Mouse (Mus musculus) kidney, embryonic 14.5 days (tissue): Measurements from ENCODE around the gene Serinc3. TPM values are rescaled to one million over a fixed set of nuclear protein-coding genes. Genes with fewer than 3 reads are reported as not detected.

Source experiments
- ATAC-seq: fragments of 200-750 bp; cut with Nextera tagmentation; 2 replicates; pipeline ENCODE4 v1.8.0; 2017; ENCODE audit warnings: moderate number of reproducible peaks, mild to moderate bottlenecking, moderate TSS enrichment, moderate library complexity; ENCODE audit not compliant: low FRiP score, low TSS enrichment
- H3K27ac ChIP-seq: fragments of 300-500 bp; sonication (generic); 2 replicates; pipeline ENCODE4 v1.5.1; 2014; ENCODE audit warnings: low read depth, mild to moderate bottlenecking, low read length, moderate library complexity, mixed read lengths
- H3K27me3 ChIP-seq: fragments of 300-500 bp; sonication (generic); 2 replicates; pipeline ENCODE4 v1.6.1; 2014; ENCODE audit warnings: mild to moderate bottlenecking, low read length; ENCODE audit not compliant: control insufficient read depth, insufficient read depth
- H3K36me3 ChIP-seq: fragments of 300-500 bp; sonication (generic); 2 replicates; pipeline ENCODE4 v1.6.1; 2014; ENCODE audit warnings: low read length, mixed read lengths; ENCODE audit not compliant: control insufficient read depth, insufficient read depth
- H3K4me1 ChIP-seq: fragments of 300-500 bp; sonication (generic); 2 replicates; pipeline ENCODE4 v1.6.1; 2014; ENCODE audit warnings: low read length, mixed read lengths; ENCODE audit not compliant: control insufficient read depth, insufficient read depth
- H3K4me2 ChIP-seq: fragments of 300-500 bp; sonication (generic); replicated peaks from 2 replicates; pipeline ENCODE4 v1.6.1; 2014; ENCODE audit warnings: low read depth, mild to moderate bottlenecking, low read length
- H3K4me3 ChIP-seq: fragments of 300-500 bp; sonication (generic); 2 replicates; pipeline ENCODE4 v1.5.1; 2014; ENCODE audit warnings: mild to moderate bottlenecking, low read length
- H3K9ac ChIP-seq: fragments of 300-500 bp; sonication (generic); 2 replicates; pipeline ENCODE4 v1.6.1; 2014; ENCODE audit warnings: low read depth, mild to moderate bottlenecking, low read length, moderate library complexity
- H3K9me3 ChIP-seq: fragments of 300-500 bp; sonication (generic); 2 replicates; pipeline ENCODE4 v1.6.1; 2016; ENCODE audit warnings: low read length; ENCODE audit not compliant: control insufficient read depth
- WGBS: fragments of 180-500 bp; shearing (Covaris S2); extraction: QIAGEN DNeasy Blood & Tissue Kit; methylation state at CpG from one replicate; pipeline ENCODE4 v1.1.7; 2014; 5-methylcytosine and 5-hydroxymethylcytosine counted together
- polyA plus RNA-seq: library from polyadenylated mRNA; unstranded; fragments of >200 nt; fragmentation: Nextera tagmentation; extraction: Ambion mirVana; gene quantifications from 2 replicates; pipeline ENCODE4 v1.2.1, GENCODE M21; 2014

Serinc3 gene
- polyA plus RNA-seq, 1 experiment from 2014 or later: 43.0 TPM

DNA sequence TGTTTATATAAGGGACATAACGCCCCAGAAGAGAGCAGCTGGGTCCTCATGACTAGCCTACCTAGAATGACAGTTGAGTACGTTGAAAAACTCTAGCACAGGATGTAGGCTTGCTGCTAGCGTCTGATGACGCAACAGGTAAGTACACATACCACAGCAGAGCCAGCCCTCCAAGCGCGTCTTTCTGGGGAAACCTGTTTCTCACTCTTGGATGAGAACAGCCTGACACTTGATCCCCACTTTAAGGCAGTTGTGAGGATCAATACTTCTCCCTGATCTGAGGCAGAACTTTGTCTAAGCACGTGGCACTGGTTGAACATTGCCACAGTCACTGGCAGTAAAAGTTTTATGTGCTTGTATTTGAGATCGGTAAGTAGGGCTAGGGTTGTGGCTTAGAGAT, 24.5 kb downstream of the Serinc3 start:
- no peaks in the 10 kb centered on the region for H3K9me3 ChIP-seq
- H3K27ac ChIP-seq: no peak overlapping the region
- H3K9ac ChIP-seq: no peak overlapping the region
- H3K36me3 ChIP-seq: peaks cover 79% of the 10 kb centered on the region
- no peak overlapping the region for H3K4me2 ChIP-seq
- 91% methylated on average over 8 of the region's 8 CpGs for WGBS
- no peaks in the 10 kb centered on the region for H3K4me1 ChIP-seq
- H3K4me3 ChIP-seq: no peak overlapping the region
- H3K27me3 ChIP-seq: no peaks in the 10 kb centered on the region
- no peak for ATAC-seq

DNA sequence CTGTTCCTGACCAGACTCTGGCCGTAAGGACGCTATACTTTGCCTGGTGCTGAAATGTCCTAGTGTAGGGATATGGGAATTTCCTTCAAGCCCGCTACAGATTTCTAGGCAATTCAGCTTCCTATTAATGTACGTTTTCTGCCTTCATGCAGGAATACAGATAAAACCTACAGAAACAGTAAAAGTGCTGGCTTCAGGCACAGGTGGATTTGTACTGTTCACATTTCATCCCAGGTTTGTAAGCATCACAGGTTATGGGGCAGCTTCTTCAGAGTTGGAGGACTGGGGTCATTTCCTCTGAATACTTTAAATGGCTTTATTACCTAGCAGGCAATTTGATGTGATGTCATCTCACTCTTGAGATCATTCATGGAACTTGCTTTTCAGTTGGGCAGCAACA, 27.1 kb downstream of the Serinc3 start:
- H3K27ac ChIP-seq: no peak overlapping the region
- H3K9ac ChIP-seq: no peak overlapping the region
- no peaks in the 10 kb centered on the region for H3K4me1 ChIP-seq
- no peaks in the 10 kb centered on the region for H3K27me3 ChIP-seq
- ATAC-seq: no peak
- 91% methylated on average over 4 of the region's 4 CpGs for WGBS
- H3K9me3 ChIP-seq: no peaks in the 10 kb centered on the region
- no peak overlapping the region for H3K4me3 ChIP-seq
- H3K36me3 ChIP-seq: peaks cover 80% of the 10 kb centered on the region
- no peak overlapping the region for H3K4me2 ChIP-seq

DNA sequence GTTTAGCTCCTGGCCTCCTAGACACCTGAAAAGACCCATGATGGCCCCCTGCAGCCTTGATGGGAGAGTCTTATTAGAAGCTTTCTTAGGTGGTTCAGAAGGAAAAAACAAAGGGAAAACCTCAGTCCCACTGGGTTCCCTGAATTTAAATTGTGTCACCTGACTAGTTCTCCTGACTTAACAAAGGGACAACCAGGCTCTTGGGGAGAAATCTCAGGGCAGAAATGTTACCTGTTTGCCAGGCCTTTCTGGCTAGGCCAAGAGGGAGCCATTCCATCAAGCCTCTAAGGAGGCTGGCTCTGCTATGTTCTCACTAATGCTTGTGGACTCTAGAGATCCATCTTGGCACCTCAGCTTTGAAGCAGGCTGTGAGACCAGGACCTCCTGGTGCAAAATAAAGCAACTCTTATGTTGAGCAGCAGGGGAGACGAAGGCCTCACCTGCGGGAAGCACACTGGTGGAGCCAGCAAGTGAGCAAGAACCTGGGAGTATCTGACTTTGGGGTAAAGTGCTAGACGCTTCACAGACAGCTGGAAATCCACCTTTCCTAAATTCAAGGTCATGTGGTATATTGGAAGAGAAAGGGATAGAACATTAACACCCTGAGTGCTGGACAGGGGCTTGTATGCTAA, 27.6 kb downstream of the Serinc3 start:
- Histone ChIP-seq H3K4me1 (no peaks in the 10 kb centered on the region), H3K9me3 (no peaks in the 10 kb centered on the region), H3K27me3 (no peaks in the 10 kb centered on the region), H3K36me3 (peaks cover 82% of the 10 kb centered on the region), H3K27ac (no peak overlapping the region), H3K4me2 (no peak overlapping the region), H3K9ac (no peak overlapping the region), H3K4me3 (no peak overlapping the region)
- no peak for ATAC-seq
- WGBS: 75% methylated on average over 3 of the region's 3 CpGs

DNA sequence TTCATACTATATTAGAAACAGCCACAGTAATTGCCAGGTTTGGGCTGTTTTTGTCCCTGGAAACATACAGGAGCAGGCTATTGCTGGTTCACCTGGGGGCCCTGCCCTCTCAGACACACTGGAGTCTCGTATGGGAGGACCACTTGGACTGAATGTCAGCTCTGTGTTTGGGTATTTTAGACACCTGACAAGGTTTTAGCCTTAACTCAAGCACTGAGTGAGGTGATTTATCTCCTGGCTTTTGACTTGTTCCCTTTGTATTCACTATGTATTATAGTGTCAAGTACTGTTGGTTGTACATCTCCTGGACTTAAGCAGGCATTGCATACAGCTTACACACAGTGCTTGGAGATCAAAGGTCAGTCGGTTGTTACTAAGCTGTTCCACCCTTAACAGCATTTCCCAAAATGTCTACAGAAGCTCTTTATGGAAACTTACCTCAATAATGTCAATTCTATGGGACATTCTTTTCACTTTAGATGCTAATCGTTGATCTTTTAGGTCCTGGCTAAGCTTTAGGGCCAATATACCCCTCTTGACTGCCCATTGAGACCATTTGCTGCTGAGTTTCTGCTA, 28.2 kb downstream of the Serinc3 start:
- WGBS: 82% methylated on average over 3 of the region's 3 CpGs
- H3K4me1 ChIP-seq: no peaks in the 10 kb centered on the region
- ATAC-seq: no peak
- H3K27ac ChIP-seq: no peak overlapping the region
- no peak overlapping the region for H3K4me3 ChIP-seq
- no peak overlapping the region for H3K9ac ChIP-seq
- H3K27me3 ChIP-seq: no peaks in the 10 kb centered on the region
- no peak overlapping the region for H3K4me2 ChIP-seq
- H3K36me3 ChIP-seq: peaks cover 85% of the 10 kb centered on the region
- no peaks in the 10 kb centered on the region for H3K9me3 ChIP-seq

DNA sequence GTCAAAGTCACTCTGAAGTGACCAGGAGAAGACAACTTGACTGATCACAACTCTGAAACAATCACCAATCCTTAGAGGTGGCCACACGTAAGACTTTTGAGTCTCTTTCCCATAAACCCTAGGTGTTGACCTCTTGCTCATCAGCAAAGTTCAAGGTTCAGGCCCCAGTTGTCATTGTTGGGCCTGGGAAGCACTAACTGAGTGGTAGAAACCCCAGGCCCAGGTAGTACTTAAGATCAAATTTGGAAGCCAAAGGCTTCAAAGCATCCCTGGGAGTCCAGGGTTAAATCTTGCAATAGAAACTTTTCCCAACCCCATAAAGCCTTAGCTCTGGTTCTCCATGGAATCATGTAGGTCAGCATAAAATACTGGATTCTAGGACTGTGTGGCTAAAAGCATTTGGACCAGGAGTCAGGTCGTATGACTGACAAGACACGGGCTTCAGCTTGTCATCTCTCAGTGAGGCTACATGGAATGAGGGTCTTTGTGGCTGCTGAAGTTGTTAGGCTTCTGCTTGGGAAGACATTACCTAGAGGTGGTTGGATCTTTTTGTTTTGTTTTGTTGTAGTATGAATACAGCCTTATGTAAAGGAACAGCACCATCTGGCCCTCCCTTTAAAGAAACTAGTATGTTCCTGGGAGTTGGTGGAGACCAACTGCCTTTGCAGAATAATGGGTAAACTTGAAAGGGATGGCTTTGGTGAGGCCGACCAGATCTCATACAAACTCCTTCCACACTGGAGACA, 28.9 kb downstream of the Serinc3 start:
- H3K36me3 ChIP-seq: peaks cover 82% of the 10 kb centered on the region

DNA sequence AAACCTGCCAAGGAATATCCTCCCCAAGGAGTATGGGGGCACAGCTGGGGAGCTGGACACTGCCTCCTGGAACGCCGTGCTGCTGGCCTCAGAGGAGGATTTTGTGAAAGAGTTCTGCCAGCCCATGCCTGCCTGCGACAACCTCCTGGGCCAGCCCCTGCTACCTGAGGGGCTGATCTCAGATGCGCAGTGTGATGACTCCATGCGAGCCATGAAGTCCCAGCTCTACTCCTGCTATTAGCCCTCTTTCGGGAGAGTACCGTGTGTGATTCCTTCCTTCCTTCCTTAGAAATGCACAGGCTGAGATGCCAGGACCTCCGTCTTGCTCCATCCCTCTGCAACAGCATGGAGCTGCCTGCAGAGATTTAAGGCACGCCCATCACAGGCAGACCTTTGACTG, 29.5 kb downstream of the Serinc3 start:
- 94% methylated on average over 9 of the region's 9 CpGs for WGBS
- H3K4me2 ChIP-seq: no peak overlapping the region
- peaks cover 79% of the 10 kb centered on the region for H3K36me3 ChIP-seq
- no peak overlapping the region for H3K27ac ChIP-seq
- H3K4me3 ChIP-seq: no peak overlapping the region
- H3K27me3 ChIP-seq: no peaks in the 10 kb centered on the region
- no peaks in the 10 kb centered on the region for H3K9me3 ChIP-seq
- H3K4me1 ChIP-seq: no peaks in the 10 kb centered on the region
- H3K9ac ChIP-seq: no peak overlapping the region
- ATAC-seq: no peak

More for the DNA sequence above, 28.9 kb downstream of the Serinc3 start:
- no peak overlapping the region for H3K4me3 ChIP-seq
- H3K27me3 ChIP-seq: no peaks in the 10 kb centered on the region
- ATAC-seq: no peak
- no peak overlapping the region for H3K9ac ChIP-seq
- H3K4me1 ChIP-seq: no peaks in the 10 kb centered on the region
- no peak overlapping the region for H3K27ac ChIP-seq
- no peaks in the 10 kb centered on the region for H3K9me3 ChIP-seq
- H3K4me2 ChIP-seq: no peak overlapping the region
- whole genome bisulfite sequencing: 92% methylated on average over 4 of the region's 4 CpGs

- Histone ChIP-seq H3K27ac (no peak overlapping the region), H3K9ac (no peak overlapping the region), H3K4me2 (no peak overlapping the region), H3K27me3 (no peaks in the 10 kb centered on the region), H3K9me3 (no peaks in the 10 kb centered on the region), H3K4me1 (no peaks in the 10 kb centered on the region), H3K36me3 (peaks cover 66% of the 10 kb centered on the region), H3K4me3 (no peak overlapping the region)
- no peak for ATAC-seq
- 94% methylated on average over 4 of the region's 4 CpGs for WGBS
These were observed 30.9 kb downstream of the Serinc3 start for GRCm38 (mm10) chr2:163613990-163614389.

DNA sequence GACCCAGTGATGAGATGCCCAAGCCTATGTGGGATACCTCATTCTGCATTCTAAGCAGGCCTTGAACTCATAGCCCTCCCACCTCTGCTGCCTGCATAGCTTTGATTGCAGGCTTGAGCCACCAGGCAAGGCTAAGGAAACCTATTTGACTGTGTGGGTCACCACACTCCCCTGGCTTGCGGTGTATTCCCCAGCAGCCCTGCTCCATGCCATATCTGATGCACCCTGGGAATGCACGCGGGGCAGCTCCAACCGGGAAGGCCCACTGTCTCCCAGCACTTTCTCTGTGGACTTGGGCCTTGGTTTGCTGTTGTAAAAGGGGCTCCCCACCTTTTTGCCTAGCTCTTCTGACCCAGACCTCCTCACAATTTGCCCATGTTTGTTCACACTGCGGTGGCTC, 31.7 kb downstream of the Serinc3 start:
- Histone ChIP-seq H3K4me3 (no peak overlapping the region), H3K27ac (no peak overlapping the region), H3K4me1 (no peaks in the 10 kb centered on the region), H3K27me3 (no peaks in the 10 kb centered on the region), H3K9ac (no peak overlapping the region), H3K9me3 (no peaks in the 10 kb centered on the region), H3K4me2 (no peak overlapping the region), H3K36me3 (peaks cover 61% of the 10 kb centered on the region)
- 98% methylated on average over 5 of the region's 5 CpGs for WGBS
- ATAC-seq: no peak

- no peak for ATAC-seq
- WGBS: 84% methylated on average over 9 of the region's 9 CpGs
- H3K4me1 ChIP-seq: no peaks in the 10 kb centered on the region
These were observed 33.8 kb downstream of the Serinc3 start for GRCm38 (mm10) chr2:163611176-163611575.

More at GRCm38 (mm10) chr2:163611176-163611575, 33.8 kb downstream of the Serinc3 start:
- no peaks in the 10 kb centered on the region for H3K9me3 ChIP-seq
- no peak overlapping the region for H3K4me2 ChIP-seq
- no peaks in the 10 kb centered on the region for H3K27me3 ChIP-seq
- H3K9ac ChIP-seq: no peak overlapping the region
- no peak overlapping the region for H3K4me3 ChIP-seq
- peaks cover 52% of the 10 kb centered on the region for H3K36me3 ChIP-seq
- no peak overlapping the region for H3K27ac ChIP-seq
